Mouse (Mus musculus): Measurements from ENCODE around the gene Slc30a4.

The Slc30a4 gene

Small RNA genes within 50 kb of the gene (microRNA-seq; reads per million reads assigned to microRNA genes)
- gene Mir147: 3.3 to 16.9 reads per million in 2 experiments

Data from adrenal gland (tissue).